Mouse (Mus musculus) retina, postnatal 7 days (tissue): ENCODE measurements around the gene Ccnd3.
"Not testable (repeated sequence)": the region's sequence is repeated elsewhere in the genome, so short reads cannot be mapped to it uniquely, and the experiment has no call there.

Source experiments
- DNase-seq: peaks from one replicate; pipeline ENCODE4 v3.0.0-alpha.2; 2012; ENCODE audit warnings: low read depth, low spot score

Ccnd3 gene

DNA sequence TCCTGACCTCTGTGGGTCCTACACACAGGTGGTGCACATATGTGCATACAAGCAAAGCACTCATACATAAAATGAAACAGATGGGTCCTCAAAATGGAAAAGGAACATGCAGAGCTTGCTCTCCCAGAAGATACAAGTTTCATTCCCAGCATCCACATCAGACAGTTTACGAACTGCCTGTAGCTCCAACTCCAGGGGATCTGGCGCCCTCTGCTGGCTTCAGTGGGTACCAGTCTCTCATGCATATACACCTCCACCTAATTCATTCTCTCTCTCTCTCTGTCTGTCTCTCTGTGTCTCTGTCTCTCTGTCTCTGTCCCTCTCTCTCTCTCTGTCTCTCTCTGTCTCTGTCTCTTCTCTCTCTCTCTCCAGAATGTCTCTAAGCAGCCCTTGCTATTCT lies 22.4 kb upstream of the Ccnd3 start:
- peak; percentile 48 for DNase-seq

DNA sequence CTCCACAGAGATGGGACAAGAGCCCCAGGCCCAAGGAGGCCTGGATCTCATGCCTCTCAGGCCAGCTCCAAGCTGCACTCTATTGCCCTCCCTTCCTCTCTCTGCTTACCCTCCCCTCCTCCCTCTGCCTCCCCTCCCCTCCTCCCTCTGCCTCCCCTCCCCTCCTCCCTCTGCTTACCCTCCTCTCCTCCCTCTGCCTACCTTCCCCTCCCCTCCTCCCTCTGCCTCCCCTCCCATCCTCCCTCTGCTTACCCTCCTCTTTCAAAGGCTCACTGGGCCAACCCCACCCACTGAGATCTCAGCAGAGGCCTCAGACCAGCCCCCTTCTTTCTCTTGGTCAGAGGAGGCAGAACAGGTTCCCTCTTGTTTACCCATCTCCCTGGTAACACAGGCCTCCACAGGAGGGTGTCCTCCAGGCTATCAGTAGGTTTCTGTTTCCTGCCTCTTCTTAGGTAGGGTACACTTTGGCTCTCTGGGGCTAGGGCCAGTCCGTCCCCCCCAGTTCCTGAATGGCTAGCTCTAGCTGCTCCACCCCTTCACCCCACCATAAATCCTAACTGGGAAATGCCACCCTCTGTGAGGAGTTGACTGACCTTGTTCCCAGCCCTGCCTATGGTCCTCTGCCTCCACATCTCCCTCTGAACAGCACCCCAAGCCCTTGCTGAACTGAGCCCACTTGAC lies 20.5 kb upstream of the Ccnd3 start:
- DNase-seq = no peak

DNA sequence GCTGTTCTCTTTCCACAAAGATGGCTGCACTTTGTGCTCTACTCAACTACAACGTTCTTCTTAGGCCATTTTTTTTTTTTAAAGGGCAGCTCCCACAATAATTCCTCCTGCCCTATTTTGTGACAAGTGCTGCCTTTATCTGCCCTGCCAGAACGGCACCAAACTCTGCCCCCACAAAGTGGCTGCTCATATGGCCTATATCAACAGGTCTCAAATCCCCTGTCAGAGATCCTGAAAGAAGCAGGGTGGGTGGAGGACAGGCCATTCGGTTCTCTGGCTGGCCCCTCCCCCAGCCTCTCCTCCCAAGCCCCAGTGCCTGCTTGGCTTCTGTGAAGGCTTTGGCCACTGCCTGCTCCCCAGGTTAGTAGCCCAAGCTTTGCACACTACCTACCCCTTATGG lies 19.9 kb upstream of the Ccnd3 start:
- DNase-seq = no peak

DNA sequence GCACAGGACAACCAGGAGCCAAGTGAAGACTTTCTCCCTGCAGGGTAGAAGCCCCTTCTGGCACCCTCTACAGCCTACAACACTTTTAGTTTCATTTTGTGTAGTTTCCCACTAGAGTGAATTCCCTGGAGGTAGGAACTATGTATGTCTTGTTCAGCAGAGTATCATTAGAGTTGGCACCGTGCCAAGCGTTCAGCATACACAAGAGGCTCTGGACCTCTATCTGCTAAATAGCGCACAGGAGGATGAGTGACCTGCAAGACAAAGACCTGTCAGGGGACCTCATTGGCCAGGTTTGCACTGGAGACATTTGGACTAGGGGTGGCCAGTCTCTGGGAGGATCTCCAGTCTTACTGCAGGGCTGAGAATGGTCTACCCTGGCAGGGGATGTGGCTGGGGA lies 19.1 kb upstream of the Ccnd3 start:
- no peak for DNase-seq

DNA sequence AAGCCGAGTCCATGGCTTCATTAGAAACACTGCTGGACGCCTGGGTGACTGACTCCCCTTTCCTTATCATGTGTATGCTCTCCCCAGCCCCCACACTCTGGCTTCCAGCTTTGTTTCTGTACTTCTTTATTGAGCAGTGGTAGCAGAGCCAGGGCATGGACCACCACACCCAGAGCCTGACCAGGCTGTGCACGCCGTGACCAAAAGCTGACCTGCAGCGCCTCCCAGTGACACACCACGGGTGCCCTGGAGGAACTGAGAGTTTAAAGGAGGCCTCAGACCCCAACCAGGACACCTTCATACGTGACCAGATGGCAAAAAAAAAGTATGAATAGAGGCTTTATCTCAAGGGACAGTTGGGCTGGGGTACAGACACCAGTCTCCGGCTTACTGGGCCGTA lies 14.1 kb upstream of the Ccnd3 start:
- DNase-seq = no peak

DNA sequence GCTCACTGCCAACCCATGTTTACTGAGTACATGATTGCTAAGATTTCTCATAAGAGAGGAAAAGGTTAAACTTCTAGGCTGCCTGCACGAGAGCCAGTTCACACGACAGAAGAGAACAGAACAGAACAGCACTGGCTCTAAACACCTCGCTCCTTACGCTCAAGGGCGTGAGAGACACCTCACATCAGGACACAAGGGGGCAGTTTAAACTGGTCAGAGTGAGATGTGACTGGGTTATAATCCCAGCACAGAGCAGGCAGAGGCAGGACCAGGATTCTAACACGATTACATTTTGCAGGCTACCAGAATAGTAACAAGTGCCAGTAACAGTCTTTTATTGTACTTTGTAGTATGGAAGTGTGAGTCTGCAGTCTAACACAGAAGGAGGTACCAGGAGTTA lies 12.1 kb upstream of the Ccnd3 start:
- DNase-seq = no peak

DNA sequence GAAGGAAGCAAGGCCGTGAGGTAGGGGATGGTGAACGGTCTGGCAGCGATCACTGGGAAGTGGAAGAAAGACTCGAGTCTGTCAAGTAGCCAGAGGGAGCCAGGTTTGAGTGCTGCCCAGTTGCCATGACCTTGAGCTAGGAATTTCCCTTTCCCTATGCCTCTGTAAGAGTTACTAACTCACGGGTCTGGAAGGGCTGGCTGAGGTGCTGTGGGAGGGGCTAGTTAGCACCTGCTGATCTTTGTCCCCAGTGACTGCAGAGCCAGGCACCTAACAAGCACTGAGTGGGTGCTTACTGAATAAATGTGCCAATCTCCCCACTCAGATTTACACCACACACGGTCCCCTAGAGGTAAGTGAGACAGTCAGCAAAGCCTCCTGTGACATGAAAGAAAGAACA lies 11.2 kb upstream of the Ccnd3 start:
- DNase-seq = no peak

DNA sequence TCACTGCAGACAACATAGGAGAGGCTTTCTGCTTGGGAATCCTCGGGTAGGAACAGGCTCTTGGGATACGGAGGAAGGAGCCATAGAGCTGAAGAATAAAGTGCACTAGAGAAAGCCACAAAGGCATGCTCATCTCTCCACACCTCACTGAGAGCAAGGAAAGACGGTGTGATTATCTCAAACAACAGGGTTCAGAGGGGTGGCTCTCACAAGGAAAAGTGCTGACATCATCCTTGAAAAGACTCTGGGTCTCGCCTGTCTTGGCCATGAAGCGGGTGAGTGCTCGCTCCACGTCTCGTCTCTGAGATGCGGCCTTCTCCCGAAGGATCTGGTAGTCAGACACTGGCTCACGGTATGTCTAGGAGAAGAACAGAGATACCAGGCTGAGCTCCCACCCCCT lies 10.7 kb upstream of the Ccnd3 start:
- no peak for DNase-seq

DNA sequence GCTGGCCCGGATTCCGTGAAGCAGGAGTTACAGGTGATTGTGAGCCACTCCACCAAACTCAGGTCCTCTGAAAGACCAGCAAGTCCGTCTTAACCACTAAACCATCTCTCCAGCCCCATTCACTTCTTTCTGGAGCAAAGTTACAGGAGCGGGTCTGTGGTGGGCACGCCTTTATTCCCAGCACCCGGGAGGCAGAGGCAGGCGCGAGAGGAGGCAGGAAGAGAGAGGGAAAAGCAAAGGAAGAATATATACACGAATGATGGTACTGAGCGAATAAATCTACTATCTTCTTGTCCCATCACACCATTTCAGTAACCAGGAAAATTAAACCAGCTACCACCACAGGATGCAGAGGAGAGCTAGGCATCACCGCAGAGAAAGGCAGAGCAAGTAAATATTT lies 3.3 kb upstream of the Ccnd3 start:
- no peak for DNase-seq

DNA sequence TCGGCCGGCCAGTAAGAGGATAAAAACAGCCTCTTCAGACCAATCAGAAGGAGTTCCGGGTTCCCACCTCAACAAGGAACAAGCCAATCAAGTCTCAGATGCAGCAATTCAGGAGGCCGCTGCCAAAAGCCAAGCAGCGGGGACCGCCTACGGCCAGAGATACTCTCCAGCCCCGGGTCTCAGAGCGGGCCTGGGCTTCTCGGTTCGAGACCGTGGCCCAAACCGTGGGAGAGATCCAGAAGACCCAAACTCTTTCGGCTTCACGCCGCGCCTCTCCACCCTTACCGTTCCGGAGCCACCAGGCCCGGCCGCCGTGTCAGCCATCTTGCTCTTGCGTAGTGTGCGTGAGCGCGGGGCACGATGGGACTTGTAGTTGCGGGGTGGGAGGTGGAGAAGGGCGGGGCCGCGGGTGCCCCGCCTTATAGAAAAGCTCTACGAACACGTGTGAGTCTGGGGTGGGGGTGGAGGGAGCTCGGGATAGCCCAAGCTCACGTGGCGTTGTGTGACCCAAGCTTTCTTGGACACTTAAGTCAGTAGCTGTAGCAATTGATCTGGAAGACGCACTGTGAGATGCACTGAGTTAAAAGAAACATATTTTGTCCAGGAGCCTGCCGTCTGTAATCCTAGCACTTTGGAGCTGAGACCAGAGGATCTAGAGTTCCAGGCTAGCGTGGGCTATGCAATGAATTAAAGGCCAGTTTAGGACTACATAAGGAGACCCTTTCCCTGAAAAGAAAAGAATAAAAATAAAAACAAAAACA lies 2.7 kb upstream of the Ccnd3 start, which contains the start of gene Taf8:
TSS of gene Taf8 (minus strand) at position 347 of the 761 bp plus-strand sequence.
- peak; percentile 86 for DNase-seq

DNA sequence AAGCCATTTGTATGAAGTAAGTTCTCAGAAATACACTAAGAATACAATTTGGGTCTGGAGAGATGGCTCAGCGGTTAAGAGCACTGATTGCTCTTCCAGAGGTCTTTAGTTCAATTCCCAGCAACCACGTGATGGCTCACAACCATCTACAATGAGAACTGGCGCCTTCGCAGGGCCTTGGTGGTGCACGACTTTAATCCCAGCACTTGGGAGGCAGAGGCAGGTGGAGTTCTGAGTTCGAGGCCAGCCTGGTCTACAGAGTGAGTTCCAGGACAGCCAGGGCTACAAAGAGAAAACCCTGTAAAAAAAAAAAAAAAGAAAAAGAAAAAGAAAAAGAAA lies 2.2 kb upstream of the Ccnd3 start:
- not testable (repeated sequence) for DNase-seq

DNA sequence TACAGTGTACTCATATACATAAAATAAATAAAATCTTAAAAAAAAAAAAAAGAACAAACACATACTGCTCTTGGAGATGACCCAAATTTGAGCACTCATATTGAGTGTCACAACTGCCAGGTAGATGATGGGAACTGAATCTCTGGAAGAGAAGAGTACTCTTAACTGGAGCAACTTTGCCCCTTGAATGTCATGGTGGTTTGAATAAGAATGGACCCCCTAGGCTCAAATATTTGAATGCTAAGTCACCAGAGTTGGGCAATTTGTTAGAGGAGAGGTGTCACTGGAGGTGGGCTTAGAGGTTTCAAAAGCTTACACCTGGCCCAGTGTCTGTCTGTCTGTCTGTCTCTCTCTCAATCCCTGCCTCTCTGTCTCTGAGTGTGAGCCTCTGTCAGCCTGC lies 1.2 kb upstream of the Ccnd3 start:
- no peak for DNase-seq

DNA sequence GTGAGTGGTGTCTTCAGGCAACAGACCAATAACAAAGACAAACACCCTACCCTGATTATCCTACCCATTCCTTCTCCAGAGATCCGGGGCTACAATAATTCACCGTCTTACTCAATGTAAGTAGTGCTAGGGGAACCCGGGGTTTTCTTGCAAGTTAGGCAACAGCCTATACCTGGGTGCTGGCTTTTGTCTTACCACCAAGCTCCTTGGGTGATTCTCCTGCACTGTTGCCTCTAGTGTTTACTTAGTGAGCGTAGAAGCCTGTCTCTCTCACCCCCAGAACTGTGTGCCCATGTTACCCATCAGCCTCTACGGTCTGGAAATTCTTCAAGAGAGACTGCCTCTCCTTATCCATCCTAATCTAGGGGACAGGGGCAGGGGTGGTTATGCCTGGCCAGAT lies 623 bp upstream of the Ccnd3 start:
- no peak for DNase-seq

DNA sequence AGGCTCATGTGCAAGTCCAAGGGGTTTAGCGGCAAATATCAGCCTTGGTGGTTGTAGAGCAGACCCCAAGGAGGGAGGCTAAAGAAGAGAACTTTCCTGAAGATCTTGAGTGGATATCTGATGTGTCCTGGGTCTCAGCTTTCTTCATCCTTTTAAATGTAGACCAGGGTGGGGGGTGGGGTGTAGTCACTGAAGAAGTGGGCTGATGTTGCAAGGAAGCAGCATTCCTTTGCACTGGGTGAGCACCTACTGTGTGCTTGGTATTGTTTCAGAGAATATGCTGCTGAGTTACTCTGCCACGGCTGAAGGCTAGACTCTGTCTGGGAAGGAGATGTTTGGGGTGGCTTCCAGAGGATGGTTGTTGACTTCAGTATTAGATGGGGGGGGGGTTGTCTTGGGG lies 715 bp downstream of the Ccnd3 start:
- no peak for DNase-seq

DNA sequence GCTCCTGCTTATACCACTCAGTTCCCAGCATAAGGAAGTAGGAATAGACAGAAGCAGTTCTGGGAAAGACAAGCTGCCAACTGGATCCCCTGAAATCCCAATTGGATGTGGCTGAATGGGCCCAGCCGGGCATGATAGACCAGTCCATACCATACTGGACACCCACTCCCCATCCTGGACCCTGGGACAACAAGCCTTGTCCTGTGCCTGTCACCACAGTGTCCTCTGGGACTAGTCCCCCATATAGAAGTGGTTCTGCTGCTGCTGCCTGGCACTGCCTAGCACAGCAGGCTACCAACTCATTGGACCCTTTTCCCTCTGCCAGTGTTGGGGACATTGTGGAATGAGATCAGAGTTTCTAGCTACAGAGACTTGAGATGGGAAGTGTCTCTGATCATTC lies 1.2 kb downstream of the Ccnd3 start:
- no peak for DNase-seq

DNA sequence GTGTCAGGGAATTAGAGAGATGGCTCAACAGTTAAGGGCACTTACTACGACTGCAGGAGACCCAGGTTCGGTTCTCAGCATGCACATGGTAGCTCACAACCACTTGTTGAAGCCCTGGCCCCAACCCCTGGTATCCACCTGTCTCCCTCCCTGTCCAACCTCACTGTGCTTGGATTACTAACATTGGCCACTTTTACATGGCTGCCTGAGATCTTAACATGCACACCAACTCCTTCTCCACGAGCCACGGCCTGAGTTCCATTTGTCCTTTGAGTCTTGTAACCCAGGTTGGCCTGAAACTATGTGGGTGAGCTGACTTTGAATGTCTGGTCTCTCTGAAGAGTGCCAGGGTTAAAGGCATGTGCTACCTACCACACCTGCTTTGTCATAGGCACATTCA lies 1.8 kb downstream of the Ccnd3 start:
- DNase-seq = no peak

DNA sequence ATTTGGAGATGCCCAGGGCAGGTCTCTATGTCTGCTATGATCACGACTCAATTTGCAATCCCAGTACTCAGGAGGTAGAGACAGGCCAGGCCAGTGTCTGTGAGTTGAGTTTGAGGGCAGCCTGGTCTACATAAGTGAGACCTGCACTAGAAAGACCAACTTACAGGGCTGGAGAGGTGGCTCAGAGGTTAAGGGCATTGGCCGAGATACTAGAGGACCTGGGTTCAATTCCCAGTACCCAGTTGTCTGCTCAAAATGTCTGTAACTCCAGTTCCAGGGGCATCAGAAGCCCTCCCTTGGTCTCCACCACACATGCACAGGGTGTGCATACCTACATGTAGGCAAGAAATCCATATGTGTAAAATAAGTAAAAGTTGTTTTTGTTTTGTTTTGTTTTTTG lies 2.7 kb downstream of the Ccnd3 start:
- DNase-seq = no peak

DNA sequence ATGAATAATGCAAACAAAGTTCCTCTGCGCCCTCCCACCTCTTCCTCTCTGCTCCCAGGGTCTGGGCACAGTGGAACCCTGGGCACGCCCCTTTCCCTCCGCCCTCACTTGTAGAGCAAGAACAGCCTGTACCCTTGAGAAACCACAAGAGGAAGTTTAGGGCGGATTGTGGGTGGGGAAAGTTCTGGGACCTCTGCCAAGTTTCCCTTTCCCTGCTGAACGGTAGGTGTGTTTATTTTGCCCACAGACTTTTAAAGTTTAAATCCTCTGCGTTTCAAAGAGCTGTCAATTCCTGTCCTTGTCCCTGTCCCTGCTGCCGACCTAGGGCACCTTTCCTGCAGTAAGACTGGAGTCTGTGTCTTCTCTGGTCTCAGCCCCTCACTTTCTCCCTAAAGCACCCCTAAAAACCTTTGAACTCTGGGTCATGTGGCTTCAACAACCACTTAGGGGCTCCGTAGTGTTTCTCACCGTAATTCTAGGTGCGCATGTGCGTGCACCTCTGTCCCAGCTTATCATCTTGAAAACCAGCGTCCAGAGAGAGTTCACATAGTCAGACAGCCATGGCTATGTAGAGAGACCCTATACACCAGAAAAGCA lies 3.3 kb downstream of the Ccnd3 start:
- DNase-seq = no peak

DNA sequence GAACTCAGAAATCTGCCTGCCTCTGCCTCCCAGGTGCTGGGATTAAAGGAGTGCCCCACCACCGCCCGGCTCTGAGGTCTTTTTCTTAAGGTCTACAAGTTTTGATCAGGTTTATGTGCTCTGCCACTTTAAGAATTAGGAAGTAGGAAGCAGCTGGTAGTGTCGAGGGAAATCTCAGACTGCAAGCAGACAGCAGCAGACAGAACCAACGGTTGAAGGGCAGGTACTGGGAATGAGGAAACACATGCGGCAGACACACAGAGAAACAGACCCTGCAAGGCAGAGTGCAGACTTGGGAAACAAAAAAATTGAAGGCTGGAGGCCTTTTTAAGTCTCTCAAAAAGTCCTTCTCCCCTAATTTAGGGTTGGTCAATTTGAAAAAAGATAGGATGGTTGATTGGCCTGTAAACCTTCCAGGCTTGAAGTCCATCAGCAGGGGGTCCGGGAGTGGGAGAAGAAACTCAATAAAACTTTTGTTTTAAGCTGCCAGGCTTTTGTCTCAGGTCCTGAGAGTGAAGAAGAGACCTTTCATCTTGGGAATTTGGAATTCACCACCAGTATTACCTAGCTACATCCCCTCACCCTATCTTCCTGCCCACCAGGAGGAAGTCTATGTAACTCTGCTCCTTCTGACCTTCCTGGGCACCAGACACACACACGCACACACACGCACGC lies 4.3 kb downstream of the Ccnd3 start:
- no peak for DNase-seq

DNA sequence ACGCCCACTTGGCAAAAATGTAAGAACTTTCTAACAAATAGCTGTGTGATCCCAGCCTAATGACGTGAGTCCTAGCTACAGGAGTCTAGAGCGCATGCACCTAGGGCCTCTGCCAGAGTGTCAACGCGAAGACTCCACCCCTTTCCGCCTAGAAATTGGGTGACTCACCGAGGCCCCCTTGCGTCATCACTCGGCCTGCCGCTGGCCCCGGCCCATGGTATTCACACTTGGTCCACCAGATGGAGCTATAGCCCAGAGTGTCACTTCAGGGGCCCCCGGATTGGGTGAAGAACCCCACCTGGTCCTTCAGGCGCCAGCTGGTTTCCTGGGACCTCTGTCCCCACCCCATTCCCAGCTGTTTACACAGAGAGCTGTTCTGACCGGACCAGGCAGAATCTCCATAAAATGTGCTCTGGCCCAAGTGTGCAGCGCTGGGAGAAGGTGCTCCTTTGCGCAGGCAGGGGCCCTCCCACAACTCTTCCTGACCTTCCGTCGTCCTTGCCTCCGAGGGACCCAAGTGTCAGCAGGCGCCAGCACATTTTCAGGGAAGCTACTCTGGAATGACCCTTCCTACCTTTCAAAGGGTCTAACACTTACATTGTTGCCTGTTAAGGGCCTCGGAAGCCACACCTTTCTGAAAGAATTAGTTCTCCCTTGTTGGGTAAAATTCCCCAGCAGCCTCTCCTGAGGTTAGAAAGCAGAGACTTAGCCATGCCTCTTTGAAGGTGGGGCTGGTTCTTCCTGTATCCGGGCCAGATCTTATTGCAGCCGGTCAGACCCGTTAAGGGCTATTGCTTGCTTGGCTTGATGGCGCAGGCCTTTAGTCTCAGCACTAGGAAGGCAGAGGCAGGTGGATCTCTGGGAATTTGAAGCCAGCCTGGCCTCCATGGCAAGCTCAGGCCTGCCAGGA lies 6.5 kb downstream of the Ccnd3 start:
- peak; percentile 92 for DNase-seq

DNA sequence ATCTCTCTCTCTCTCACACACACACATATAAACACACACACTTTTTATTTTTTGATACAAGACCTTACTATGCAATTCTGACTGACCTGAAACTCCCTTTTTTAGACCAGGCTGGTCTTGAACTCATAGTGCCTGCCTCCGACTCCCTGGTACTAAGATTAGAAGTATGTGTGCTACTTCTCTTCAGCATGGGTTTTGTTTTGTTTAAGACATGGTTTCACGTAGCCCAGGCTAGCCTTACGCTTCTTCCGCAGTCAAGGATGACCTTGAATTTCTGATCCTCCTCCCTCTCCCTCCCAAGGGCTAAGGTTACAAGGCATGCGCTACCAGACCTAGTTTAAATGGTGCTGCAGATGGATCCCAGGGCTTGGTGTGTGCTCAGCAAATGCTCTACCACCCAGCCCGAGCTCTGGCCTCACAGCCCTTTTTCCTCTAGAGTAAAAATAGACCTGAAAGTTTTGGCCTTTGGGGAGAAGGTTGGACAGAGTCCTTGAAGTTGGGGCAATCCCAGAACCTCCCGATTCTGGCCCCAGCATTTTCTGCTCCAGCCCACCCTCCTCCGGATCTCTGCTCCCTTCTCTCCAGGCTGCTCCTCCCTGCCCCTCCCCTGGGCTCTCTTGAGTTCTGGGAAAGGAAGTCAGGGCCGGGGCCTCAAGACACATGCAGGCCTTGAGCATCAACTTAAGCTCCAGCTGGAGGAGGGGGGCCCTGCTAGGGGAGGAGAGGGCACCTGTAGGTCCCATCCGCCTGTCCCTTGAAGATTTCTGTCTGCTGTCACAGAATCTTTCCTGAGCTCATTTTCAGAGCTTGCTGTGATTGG lies 8.3 kb downstream of the Ccnd3 start:
- no peak for DNase-seq
